Mouse (Mus musculus): ENCODE results near the gene Lmtk3. TPM values are rescaled to one million over a fixed set of nuclear protein-coding genes. Genes with fewer than 3 reads are reported as not detected.

The Lmtk3 gene
- polyA plus RNA-seq, 1 experiment from 2014 or later = 2.7 TPM

DNA sequence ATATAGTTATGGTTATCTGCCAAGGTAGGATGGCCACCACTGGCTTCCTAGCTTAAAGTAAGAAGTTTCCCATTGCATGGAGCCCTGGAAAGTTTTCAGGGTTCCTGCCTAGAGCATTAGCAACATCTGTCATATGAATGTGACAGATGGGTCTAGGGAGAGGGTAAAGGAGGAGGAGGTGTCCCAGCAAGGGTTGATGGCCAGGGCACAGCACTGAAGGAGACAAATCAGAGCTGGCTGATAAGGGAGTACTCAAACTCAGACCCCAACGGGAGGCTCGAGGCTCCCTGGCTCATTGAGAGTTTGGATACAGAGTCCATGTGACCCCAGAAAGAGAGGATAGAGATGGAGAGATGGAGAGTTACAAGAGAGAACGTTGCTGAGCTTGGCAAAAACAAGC is 67.1 kb downstream of the Lmtk3 start:
- Histone ChIP-seq H3K9me3 (no peaks in the 10 kb centered on the region), H3K36me3 (replicated peaks) (no peaks in the 10 kb centered on the region), H3K27ac (no peak overlapping the region), H3K27me3 (ENCODE audit: poor library complexity, severe bottlenecking) (peaks cover 42% of the 10 kb centered on the region), H3K4me1 (peaks cover 11% of the 10 kb centered on the region), H3K4me3 (no peak overlapping the region)
- 76% methylated on average over 3 of the region's 3 CpGs for WGBS
- no peak for DNase-seq (ENCODE audit: extremely low spot score, low spot score)

DNA sequence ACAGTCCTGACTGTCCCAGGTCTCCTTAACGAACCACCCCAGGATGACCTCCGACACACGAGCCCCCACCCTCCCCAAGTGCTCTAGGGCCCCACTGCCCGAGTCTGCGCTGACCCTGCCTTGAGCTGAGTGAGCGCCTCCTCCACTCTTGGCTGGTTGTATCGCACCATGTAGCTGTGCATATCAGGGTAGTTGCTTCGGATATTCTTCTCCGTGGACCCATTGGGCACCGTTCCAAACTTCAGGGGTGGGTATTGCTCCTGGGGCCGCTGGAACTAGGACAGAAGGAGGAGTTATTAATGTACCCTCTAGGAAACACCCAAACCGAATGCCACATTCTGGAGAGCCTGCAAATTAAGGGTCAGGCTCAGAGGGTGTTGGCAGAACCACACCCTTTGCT is 69.6 kb downstream of the Lmtk3 start:
- Histone ChIP-seq H3K27ac (no peak overlapping the region), H3K27me3 (ENCODE audit: poor library complexity, severe bottlenecking) (peaks cover 60% of the 10 kb centered on the region), H3K9me3 (no peaks in the 10 kb centered on the region), H3K4me1 (peaks cover 24% of the 10 kb centered on the region), H3K36me3 (replicated peaks) (no peaks in the 10 kb centered on the region), H3K4me3 (no peak overlapping the region)
- no peak for DNase-seq (ENCODE audit: extremely low spot score, low spot score)
- WGBS = 85% methylated on average over 12 of the region's 12 CpGs

Other genes with a start within 250 kb of the Lmtk3 start
- gene Hsd17b14, start 228.8 kb upstream of the Lmtk3 start, polyA plus RNA-seq (2016; fragmentation: Nextera tagmentation; extraction: Ambion mirVana) = 0.39 and 0.63 TPM in 2 replicates
- gene Bcat2, start 213.6 kb upstream of the Lmtk3 start, polyA plus RNA-seq (2016; fragmentation: Nextera tagmentation; extraction: Ambion mirVana) = 38.2 and 39.1 TPM in 2 replicates
- gene Fgf21, start 168.2 kb upstream of the Lmtk3 start, polyA plus RNA-seq (2016; fragmentation: Nextera tagmentation; extraction: Ambion mirVana) = not detected in 2 replicates
- 0.07 TPM in 1 of 2 replicates, not detected in the other for gene Fut1, start 166.4 kb upstream of the Lmtk3 start, polyA plus RNA-seq (2016; fragmentation: Nextera tagmentation; extraction: Ambion mirVana)
- 0.25 TPM in 1 of 2 replicates, not detected in the other for gene Izumo1, start 161.9 kb upstream of the Lmtk3 start, polyA plus RNA-seq (2016; fragmentation: Nextera tagmentation; extraction: Ambion mirVana)
- 4.5 and 4.7 TPM in 2 replicates for gene Rasip1, start 156.2 kb upstream of the Lmtk3 start, polyA plus RNA-seq (2016; fragmentation: Nextera tagmentation; extraction: Ambion mirVana)
- 1.7 and 3.1 TPM in 2 replicates for gene Mamstr, start 143.8 kb upstream of the Lmtk3 start, polyA plus RNA-seq (2016; fragmentation: Nextera tagmentation; extraction: Ambion mirVana)
- gene Fut2, start 117.3 kb upstream of the Lmtk3 start, polyA plus RNA-seq (2016; fragmentation: Nextera tagmentation; extraction: Ambion mirVana) = 0.12 TPM in 2 replicates
- gene Ntn5, start 99.7 kb upstream of the Lmtk3 start, polyA plus RNA-seq (2016; fragmentation: Nextera tagmentation; extraction: Ambion mirVana) = 0.38 and 0.63 TPM in 2 replicates
- 0.78 and 1.1 TPM in 2 replicates for gene Sec1, start 89.3 kb upstream of the Lmtk3 start, polyA plus RNA-seq (2016; fragmentation: Nextera tagmentation; extraction: Ambion mirVana)
- 2.5 and 3.2 TPM in 2 replicates for gene Car11, start 83.9 kb upstream of the Lmtk3 start, polyA plus RNA-seq (2016; fragmentation: Nextera tagmentation; extraction: Ambion mirVana)
- 2.6 and 2.7 TPM in 2 replicates for gene Dbp, start 78.7 kb upstream of the Lmtk3 start, polyA plus RNA-seq (2016; fragmentation: Nextera tagmentation; extraction: Ambion mirVana)
- 1,181 and 1,186 TPM in 2 replicates for gene Rpl18, start 68.3 kb upstream of the Lmtk3 start, polyA plus RNA-seq (2016; fragmentation: Nextera tagmentation; extraction: Ambion mirVana)
- gene Sphk2, start 65.7 kb upstream of the Lmtk3 start, polyA plus RNA-seq (2016; fragmentation: Nextera tagmentation; extraction: Ambion mirVana) = 34.0 and 36.6 TPM in 2 replicates
- gene Fam83e, start 62.5 kb upstream of the Lmtk3 start, polyA plus RNA-seq (2016; fragmentation: Nextera tagmentation; extraction: Ambion mirVana) = 2.6 and 3.3 TPM in 2 replicates
- gene Spaca4, start 57.9 kb upstream of the Lmtk3 start, polyA plus RNA-seq (2016; fragmentation: Nextera tagmentation; extraction: Ambion mirVana) = 0.50 TPM in 1 of 2 replicates, not detected in the other
- 1.6 and 2.3 TPM in 2 replicates for gene Sult2b1, start 931 bp downstream of the Lmtk3 start, polyA plus RNA-seq (2016; fragmentation: Nextera tagmentation; extraction: Ambion mirVana)
- 132 and 136 TPM in 2 replicates for gene Cyth2, start 30.8 kb downstream of the Lmtk3 start, polyA plus RNA-seq (2016; fragmentation: Nextera tagmentation; extraction: Ambion mirVana)
- 0.76 and 0.78 TPM in 2 replicates for gene Kcnj14, start 41.0 kb downstream of the Lmtk3 start, polyA plus RNA-seq (2016; fragmentation: Nextera tagmentation; extraction: Ambion mirVana)
- gene Grwd1, start 47.2 kb downstream of the Lmtk3 start, polyA plus RNA-seq (2016; fragmentation: Nextera tagmentation; extraction: Ambion mirVana) = 132 and 137 TPM in 2 replicates
- 34.1 and 37.0 TPM in 2 replicates for gene Kdelr1, start 89.0 kb downstream of the Lmtk3 start, polyA plus RNA-seq (2016; fragmentation: Nextera tagmentation; extraction: Ambion mirVana)
- 0.09 TPM in 2 replicates for gene Grin2d, start 94.6 kb downstream of the Lmtk3 start, polyA plus RNA-seq (2016; fragmentation: Nextera tagmentation; extraction: Ambion mirVana)
- gene Syngr4, start 113.0 kb downstream of the Lmtk3 start, polyA plus RNA-seq (2016; fragmentation: Nextera tagmentation; extraction: Ambion mirVana) = 1.3 and 1.9 TPM in 2 replicates
- gene Tmem143, start 113.2 kb downstream of the Lmtk3 start, polyA plus RNA-seq (2016; fragmentation: Nextera tagmentation; extraction: Ambion mirVana) = 4.2 and 4.8 TPM in 2 replicates
- gene Emp3, start 137.7 kb downstream of the Lmtk3 start, polyA plus RNA-seq (2016; fragmentation: Nextera tagmentation; extraction: Ambion mirVana) = 8.5 and 9.7 TPM in 2 replicates
- 5.2 TPM in 2 replicates for gene Ccdc114, start 140.3 kb downstream of the Lmtk3 start, polyA plus RNA-seq (2016; fragmentation: Nextera tagmentation; extraction: Ambion mirVana)
- 0.10 and 0.33 TPM in 2 replicates for gene Abcc6, start 246.6 kb downstream of the Lmtk3 start, polyA plus RNA-seq (2016; fragmentation: Nextera tagmentation; extraction: Ambion mirVana)
- 33.7 and 33.8 TPM in 2 replicates for gene Nomo1, start 250.0 kb downstream of the Lmtk3 start, polyA plus RNA-seq (2016; fragmentation: Nextera tagmentation; extraction: Ambion mirVana)